Mouse (Mus musculus) spleen, adult 2 months (tissue): ENCODE measurements around the gene Serpinb6c. TPM values are rescaled to one million over a fixed set of nuclear protein-coding genes. Genes with fewer than 3 reads are reported as not detected.

Source experiments
- DNase-seq, 2 experiments: peaks; one replicate each; pipeline versions ENCODE4 v3.0.0 to v3.0.0-alpha.2; 2012 to 2021; ENCODE audit warnings: low spot score in 2 of 2, low read depth in 1 of 2
- H3K27ac ChIP-seq: fragments of 200-500 bp; 2 replicates; pipeline ENCODE4 v1.5.1; 2012; ENCODE audit warnings: low read length, inconsistent platforms; ENCODE audit not compliant: insufficient read depth
- H3K27me3 ChIP-seq: fragments of 200-500 bp; 2 replicates; pipeline ENCODE4 v1.6.1; 2012; ENCODE audit warnings: mild to moderate bottlenecking, moderate library complexity, low read length, inconsistent platforms; ENCODE audit not compliant: control insufficient read depth, insufficient read depth
- H3K36me3 ChIP-seq: fragments of 200-500 bp; 2 replicates; pipeline ENCODE4 v1.6.1; 2012; ENCODE audit warnings: mild to moderate bottlenecking, low read length, inconsistent platforms; ENCODE audit not compliant: control insufficient read depth, insufficient read depth
- H3K4me1 ChIP-seq: fragments of 200-500 bp; 2 replicates; pipeline ENCODE4 v1.6.1; 2011; ENCODE audit warnings: inconsistent platforms; ENCODE audit not compliant: control insufficient read depth, insufficient read depth, insufficient read length
- H3K4me3 ChIP-seq: fragments of 200-500 bp; 2 replicates; pipeline ENCODE4 v1.5.1; 2011; ENCODE audit warnings: mild to moderate bottlenecking, inconsistent platforms; ENCODE audit not compliant: insufficient read depth, insufficient read length; ENCODE audit errors: extremely low read depth
- CTCF ChIP-seq: fragments of 200-500 bp; IDR thresholded peaks from 2 replicates; pipeline ENCODE4 v1.5.1; 2011; ENCODE audit warnings: mild to moderate bottlenecking, inconsistent platforms; ENCODE audit not compliant: insufficient read depth, insufficient read length, insufficient replicate concordance; ENCODE audit errors: extremely low read depth
- POLR2A ChIP-seq: fragments of 200-500 bp; IDR thresholded peaks from 2 replicates; pipeline ENCODE4 v1.6.1; 2011; ENCODE audit warnings: low read depth, low read length, inconsistent platforms
- WGBS: fragments of 180-500 bp; shearing (Covaris S2); methylation state at CpG from one replicate; pipeline ENCODE4 v1.1.7; 2018; 5-methylcytosine and 5-hydroxymethylcytosine counted together
- polyA plus RNA-seq: library from polyadenylated mRNA; depleted of rRNA; stranded (reverse); fragments of >200 nt; gene quantifications from 2 replicates; pipeline ENCODE4 v1.2.3, GENCODE M21; 2012

Gene Serpinb6c
- polyA plus RNA-seq, 1 experiment, result not detected

GRCm38 (mm10) chr13:33937151-33937550 lies 31.6 kb upstream of the Serpinb6c start:
- no peaks in the 10 kb centered on the region; the same call in none of the 2 replicates for H3K4me1 ChIP-seq
- H3K4me3 ChIP-seq, result no peak overlapping the region
- TF ChIP-seq POLR2A, result no peak
- TF ChIP-seq CTCF, result no peak
- H3K27me3 ChIP-seq, result peaks cover 3% of the 10 kb centered on the region; the same call in 1 of the 2 replicates
- no peak overlapping the region for H3K27ac ChIP-seq
- whole genome bisulfite sequencing, result 86% methylated on average over 5 of the region's 5 CpGs
- H3K36me3 ChIP-seq, result no peaks in the 10 kb centered on the region
- no peak for DNase-seq

GRCm38 (mm10) chr13:33935465-33936181 lies 30.1 kb upstream of the Serpinb6c start:
- Histone ChIP-seq H3K27ac (peak overlapping the region; percentile 68), H3K36me3 (no peaks in the 10 kb centered on the region), H3K4me1 (no peaks in the 10 kb centered on the region; the same call in none of the 2 replicates), H3K4me3 (peak overlapping the region; percentile 55), H3K27me3 (peaks cover 3% of the 10 kb centered on the region; the same call in 1 of the 2 replicates)
- 5% methylated on average over 41 of the region's 44 CpGs for WGBS
- TF ChIP-seq POLR2A (no peak), CTCF (no peak)
- no peak for DNase-seq

GRCm38 (mm10) chr13:33934743-33935142 lies 29.2 kb upstream of the Serpinb6c start:
- no peak for DNase-seq
- TF ChIP-seq CTCF (no peak), POLR2A (no peak)
- 86% methylated on average over 6 of the region's 6 CpGs for WGBS
- Histone ChIP-seq H3K4me1 (no peaks in the 10 kb centered on the region; the same call in none of the 2 replicates), H3K27ac (no peak overlapping the region), H3K4me3 (no peak overlapping the region), H3K36me3 (no peaks in the 10 kb centered on the region), H3K27me3 (peaks cover 3% of the 10 kb centered on the region; the same call in 1 of the 2 replicates)

GRCm38 (mm10) chr13:33930912-33931311 lies 25.4 kb upstream of the Serpinb6c start:
- H3K36me3 ChIP-seq, result no peaks in the 10 kb centered on the region
- TF ChIP-seq CTCF (no peak), POLR2A (no peak)
- H3K4me1 ChIP-seq, result no peaks in the 10 kb centered on the region; the same call in none of the 2 replicates
- DNase-seq, result no peak
- peaks cover 3% of the 10 kb centered on the region; the same call in 1 of the 2 replicates for H3K27me3 ChIP-seq
- no peak overlapping the region for H3K4me3 ChIP-seq
- 89% methylated on average over 3 of the region's 3 CpGs for WGBS
- H3K27ac ChIP-seq, result no peak overlapping the region

GRCm38 (mm10) chr13:33930281-33930680 lies 24.8 kb upstream of the Serpinb6c start:
- DNase-seq, result no peak
- TF ChIP-seq POLR2A, result no peak
- no peak for TF ChIP-seq CTCF
- Histone ChIP-seq H3K36me3 (no peaks in the 10 kb centered on the region), H3K4me1 (no peaks in the 10 kb centered on the region), H3K27ac (no peak overlapping the region), H3K4me3 (no peak overlapping the region), H3K27me3 (no peaks in the 10 kb centered on the region)
- WGBS, result 87% methylated on average over 2 of the region's 2 CpGs

- H3K4me1 ChIP-seq, result no peaks in the 10 kb centered on the region
- H3K36me3 ChIP-seq, result peaks cover 12% of the 10 kb centered on the region
- no peak for TF ChIP-seq CTCF
- TF ChIP-seq POLR2A, result no peak
- no peaks in the 10 kb centered on the region for H3K27me3 ChIP-seq
- DNase-seq, result no peak
- H3K27ac ChIP-seq, result no peak overlapping the region
- H3K4me3 ChIP-seq, result no peak overlapping the region
- 92% methylated on average over 5 of the region's 5 CpGs for WGBS
Observed at GRCm38 (mm10) chr13:33921699-33922098, 16.2 kb upstream of the Serpinb6c start.

GRCm38 (mm10) chr13:33921041-33921440 lies 15.5 kb upstream of the Serpinb6c start:
- Histone ChIP-seq H3K36me3 (peaks cover 12% of the 10 kb centered on the region), H3K4me3 (no peak overlapping the region), H3K4me1 (no peaks in the 10 kb centered on the region), H3K27ac (no peak overlapping the region), H3K27me3 (no peaks in the 10 kb centered on the region)
- TF ChIP-seq CTCF, result no peak
- TF ChIP-seq POLR2A, result no peak
- DNase-seq, result no peak
- 93% methylated on average over 6 of the region's 6 CpGs for WGBS
